Mouse (Mus musculus): ENCODE results near the gene Dnase2b.

DNA sequence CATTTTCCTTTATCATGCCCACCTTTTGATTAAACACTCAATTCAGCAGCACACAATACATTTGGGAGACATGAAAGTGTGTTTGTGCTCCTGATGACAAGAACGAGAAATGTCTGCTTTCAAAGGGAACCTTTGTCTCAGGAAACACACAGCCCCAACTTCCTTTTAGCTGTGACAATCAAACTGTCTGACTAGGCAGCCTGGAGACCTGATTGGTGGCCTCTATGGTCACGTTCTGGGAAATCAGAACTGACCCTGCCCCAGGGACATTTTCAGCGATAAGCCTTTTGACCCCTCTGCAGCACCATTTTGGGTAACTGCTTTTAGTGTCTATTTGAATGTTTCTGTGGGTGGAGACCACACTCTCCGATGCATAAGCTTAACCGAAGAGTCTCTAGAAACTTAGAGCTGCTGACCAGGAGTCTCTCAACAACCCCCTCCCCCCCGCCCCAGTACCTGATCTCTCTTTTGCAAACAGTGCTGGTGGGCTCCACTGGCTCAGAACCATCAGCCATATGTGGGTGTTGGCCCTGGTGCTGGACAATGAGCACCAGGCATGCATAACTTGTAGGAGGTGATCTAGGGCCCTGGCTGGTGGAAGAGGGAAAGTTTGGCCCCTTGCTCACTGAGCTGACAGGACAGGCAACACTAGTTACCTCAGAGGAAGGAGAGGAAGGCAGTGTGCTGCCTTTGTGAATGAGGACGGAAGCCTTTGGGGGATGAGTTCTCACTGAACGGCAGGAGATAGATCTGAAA lies 13.0 kb upstream of the Dnase2b start:
- TF ChIP-seq CTCF (IDR thresholded peaks at IDR 0.05; ENCODE audit: low read depth) (no peak), EP300 (IDR thresholded peaks at IDR 0.05; ENCODE audit: low read depth) (no peak)

Measured in liver, postnatal 0 days (tissue).